Mouse (Mus musculus): ENCODE measurements around the gene Trap1. TPM values are rescaled to one million over a fixed set of nuclear protein-coding genes. Genes with fewer than 3 reads are reported as not detected.
"Not testable (repeated sequence)": the region's sequence is repeated elsewhere in the genome, so short reads cannot be mapped to it uniquely, and the experiment has no call there.

The Trap1 gene
- polyA plus RNA-seq (2015; fragmentation: Nextera tagmentation; extraction: Ambion mirVana): 93.9 and 103 TPM in 2 replicates

- Histone ChIP-seq H3K9me3 (no peaks in the 10 kb centered on the region), H3K36me3 (peaks cover 15% of the 10 kb centered on the region), H3K4me2 (peak within 1 kb of the TSS; percentile 80), H3K27me3 (replicated peaks) (no peaks in the 10 kb centered on the region), H3K27ac (replicated peaks) (peak within 1 kb of the TSS; percentile 83), H3K4me3 (peak within 1 kb of the TSS; percentile 85), H3K4me1 (peaks cover 54% of the 10 kb centered on the region), H3K9ac (peak within 1 kb of the TSS; percentile 91)
- WGBS: under 1% methylated on average over 58 of the region's 58 CpGs
- ATAC-seq (ENCODE audit: extremely low read depth, insufficient number of reproducible peaks, low FRiP score, low TSS enrichment): peak; percentile 88
Observed at GRCm38 (mm10) chr16:4077384-4078061, at the start of gene Trap1. Trap1 (minus strand) TSS chr16:4077827.

- WGBS: 46% methylated on average over 4 of the region's 4 CpGs
- Histone ChIP-seq H3K27me3 (replicated peaks) (no peaks in the 10 kb centered on the region), H3K4me1 (peaks cover 16% of the 10 kb centered on the region), H3K36me3 (peaks cover 94% of the 10 kb centered on the region), H3K4me2 (no peak overlapping the region), H3K4me3 (no peak overlapping the region), H3K9ac (no peak overlapping the region), H3K9me3 (no peaks in the 10 kb centered on the region), H3K27ac (replicated peaks) (peak overlapping the region; percentile 61)
- ATAC-seq (ENCODE audit: extremely low read depth, insufficient number of reproducible peaks, low FRiP score, low TSS enrichment): peak; percentile 25; the same call in 1 of the 2 replicates
Observed at GRCm38 (mm10) chr16:4117072-4117471, 39.4 kb upstream of the Trap1 start.

- Histone ChIP-seq H3K4me2 (no peak overlapping the region), H3K36me3 (peaks cover 79% of the 10 kb centered on the region), H3K27me3 (replicated peaks) (no peaks in the 10 kb centered on the region), H3K27ac (replicated peaks) (no peak overlapping the region), H3K4me3 (no peak overlapping the region), H3K9ac (no peak overlapping the region), H3K4me1 (no peaks in the 10 kb centered on the region), H3K9me3 (no peaks in the 10 kb centered on the region)
- WGBS: 85% methylated on average over 2 of the region's 2 CpGs
- no peak for ATAC-seq (ENCODE audit: extremely low read depth, insufficient number of reproducible peaks, low FRiP score, low TSS enrichment)
Observed at GRCm38 (mm10) chr16:4100374-4100773, 22.7 kb upstream of the Trap1 start.

- Histone ChIP-seq H3K4me3 (no peak overlapping the region), H3K27ac (replicated peaks) (no peak overlapping the region), H3K4me2 (no peak overlapping the region), H3K27me3 (replicated peaks) (no peaks in the 10 kb centered on the region), H3K9ac (no peak overlapping the region), H3K4me1 (no peaks in the 10 kb centered on the region), H3K36me3 (peaks cover 87% of the 10 kb centered on the region), H3K9me3 (no peaks in the 10 kb centered on the region)
- 97% methylated on average over 1 of the region's 1 CpGs for WGBS
- no peak for ATAC-seq (ENCODE audit: extremely low read depth, insufficient number of reproducible peaks, low FRiP score, low TSS enrichment)
Observed at GRCm38 (mm10) chr16:4097521-4097920, 19.9 kb upstream of the Trap1 start.

GRCm38 (mm10) chr16:4096898-4097297, 19.3 kb upstream of the Trap1 start:
- Histone ChIP-seq H3K9me3 (no peaks in the 10 kb centered on the region), H3K9ac (no peak overlapping the region), H3K4me3 (no peak overlapping the region), H3K27me3 (replicated peaks) (no peaks in the 10 kb centered on the region), H3K4me2 (no peak overlapping the region), H3K27ac (replicated peaks) (no peak overlapping the region), H3K36me3 (peaks cover 94% of the 10 kb centered on the region), H3K4me1 (no peaks in the 10 kb centered on the region)
- ATAC-seq (ENCODE audit: extremely low read depth, insufficient number of reproducible peaks, low FRiP score, low TSS enrichment): no peak

GRCm38 (mm10) chr16:4096141-4096540, 18.5 kb upstream of the Trap1 start:
- WGBS: 88% methylated on average over 3 of the region's 3 CpGs
- Histone ChIP-seq H3K27me3 (replicated peaks) (no peaks in the 10 kb centered on the region), H3K9ac (no peak overlapping the region), H3K9me3 (no peaks in the 10 kb centered on the region), H3K4me1 (no peaks in the 10 kb centered on the region), H3K4me3 (no peak overlapping the region), H3K36me3 (peaks cover 94% of the 10 kb centered on the region), H3K4me2 (no peak overlapping the region), H3K27ac (replicated peaks) (no peak overlapping the region)
- ATAC-seq (ENCODE audit: extremely low read depth, insufficient number of reproducible peaks, low FRiP score, low TSS enrichment): no peak

GRCm38 (mm10) chr16:4087214-4087913, 9.7 kb upstream of the Trap1 start:
- H3K4me1 ChIP-seq: no peaks in the 10 kb centered on the region
- H3K9me3 ChIP-seq: no peaks in the 10 kb centered on the region
- no peak overlapping the region for H3K4me2 ChIP-seq
- no peak overlapping the region for H3K27ac ChIP-seq (replicated peaks)
- 88% methylated on average over 8 of the region's 8 CpGs for WGBS
- H3K4me3 ChIP-seq: no peak overlapping the region
- peaks cover 95% of the 10 kb centered on the region for H3K36me3 ChIP-seq
- H3K9ac ChIP-seq: no peak overlapping the region
- ATAC-seq (ENCODE audit: extremely low read depth, insufficient number of reproducible peaks, low FRiP score, low TSS enrichment): no peak; the same call in 1 of the 2 replicates
- H3K27me3 ChIP-seq (replicated peaks): no peaks in the 10 kb centered on the region

GRCm38 (mm10) chr16:4085851-4086387, 8.3 kb upstream of the Trap1 start:
- Histone ChIP-seq H3K27me3 (replicated peaks) (no peaks in the 10 kb centered on the region), H3K4me3 (no peak overlapping the region), H3K27ac (replicated peaks) (no peak overlapping the region), H3K9me3 (no peaks in the 10 kb centered on the region), H3K4me2 (no peak overlapping the region), H3K9ac (no peak overlapping the region), H3K4me1 (peaks cover 4% of the 10 kb centered on the region), H3K36me3 (peaks cover 91% of the 10 kb centered on the region)
- no peak for ATAC-seq (ENCODE audit: extremely low read depth, insufficient number of reproducible peaks, low FRiP score, low TSS enrichment)
- 94% methylated on average over 9 of the region's 9 CpGs for WGBS

- H3K4me1 ChIP-seq: peaks cover 13% of the 10 kb centered on the region
- H3K36me3 ChIP-seq: peaks cover 82% of the 10 kb centered on the region
- H3K27ac ChIP-seq (replicated peaks): no peak overlapping the region
- no peaks in the 10 kb centered on the region for H3K27me3 ChIP-seq (replicated peaks)
- no peak overlapping the region for H3K4me3 ChIP-seq
- no peaks in the 10 kb centered on the region for H3K9me3 ChIP-seq
- H3K4me2 ChIP-seq: no peak overlapping the region
- no peak for ATAC-seq (ENCODE audit: extremely low read depth, insufficient number of reproducible peaks, low FRiP score, low TSS enrichment)
- 94% methylated on average over 7 of the region's 7 CpGs for WGBS
- H3K9ac ChIP-seq: no peak overlapping the region
Observed at GRCm38 (mm10) chr16:4085051-4085450, 7.4 kb upstream of the Trap1 start.

- not testable (repeated sequence) for H3K4me2 ChIP-seq; H3K9ac ChIP-seq; H3K4me3 ChIP-seq; ATAC-seq (ENCODE audit: extremely low read depth, insufficient number of reproducible peaks, low FRiP score, low TSS enrichment); H3K27me3 ChIP-seq (replicated peaks); H3K9me3 ChIP-seq
- H3K36me3 ChIP-seq: peaks cover 36% of the 10 kb centered on the region
- H3K27ac ChIP-seq (replicated peaks): peak overlapping the region; percentile 64
- H3K4me1 ChIP-seq: peaks cover 47% of the 10 kb centered on the region
- 41% methylated on average over 3 of the region's 3 CpGs for WGBS
Observed at GRCm38 (mm10) chr16:4080419-4080818, 2.8 kb upstream of the Trap1 start.

GRCm38 (mm10) chr16:4079656-4080055, 2.0 kb upstream of the Trap1 start:
- H3K4me2 ChIP-seq: no peak overlapping the region
- no peak overlapping the region for H3K4me3 ChIP-seq
- no peak for ATAC-seq (ENCODE audit: extremely low read depth, insufficient number of reproducible peaks, low FRiP score, low TSS enrichment)
- H3K9ac ChIP-seq: no peak overlapping the region
- no peaks in the 10 kb centered on the region for H3K27me3 ChIP-seq (replicated peaks)
- H3K27ac ChIP-seq (replicated peaks): peak overlapping the region; percentile 64
- H3K9me3 ChIP-seq: no peaks in the 10 kb centered on the region
- 42% methylated on average over 1 of the region's 1 CpGs for WGBS
- H3K4me1 ChIP-seq: peaks cover 54% of the 10 kb centered on the region
- peaks cover 28% of the 10 kb centered on the region for H3K36me3 ChIP-seq

All from heart, embryonic 13.5 days (tissue).